ENCODE assay signal across 17 mouse cellular contexts in genomic region chr3:38613706-38614105, GRCm38 (mm10).
A peak's percentile ranks its signal among the peaks of the same experiment; 100 is the strongest.
DNase-seq lines count a peak whose midpoint lies in the region; ATAC-seq and TF ChIP-seq lines count a peak whose summit lies in the region.
"Had no signal": no experiment of that assay in that cellular context is flagged by ENCODE, and none has a peak within 500 bp of the region (broad histone marks: within the 10 kb centered on the region; RNA-seq: fewer than 3 reads in every experiment).

No protein-coding gene starts in this region.

- H3K9me3 ChIP-seq in CH12.LX (replicated peaks; ENCODE audit: low read length) (no peaks in the 10 kb centered on the region), ES-Bruce4 (replicated peaks; ENCODE audit: control insufficient read depth, insufficient read depth, low read length, poor library complexity, severe bottlenecking) (no peaks in the 10 kb centered on the region)
- H3K9me3 ChIP-seq: embryonic facial prominence, embryonic 15.5 days; midbrain, embryonic 15.5 days; neural tube, embryonic 13.5 days had no signal

- H3K4me1 ChIP-seq in CH12.LX (ENCODE audit: control insufficient read depth in 1 of 2, insufficient read depth in 2 of 2), result peaks cover 3 to 6% of the 10 kb centered on the region in 2 experiments; a peak in 3 of 4 replicates
- no peaks in the 10 kb centered on the region for H3K4me1 ChIP-seq in ES-Bruce4 (ENCODE audit: control insufficient read depth, insufficient read depth, low read length)
- H3K4me1 ChIP-seq: midbrain, embryonic 15.5 days had no signal

- DNase-seq in layer of hippocampus, adult 2 months (ENCODE audit: low spot score in 2 of 2), result no peak
- no peak for DNase-seq in layer of hippocampus, adult 11-12 months (ENCODE audit: low spot score)
- DNase-seq in CH12.LX (ENCODE audit: extremely low read depth), result peak; percentile 31
- no peak for DNase-seq in right cerebral cortex, adult 18-20 months
- DNase-seq in kidney, adult 11 months, result no peak
- DNase-seq: adrenal gland, adult 8-10 months; kidney, postnatal 14 days; layer of hippocampus, postnatal 36 days; lung, postnatal 4 days had no signal

- no peak overlapping the region for H3K4me3 ChIP-seq in layer of hippocampus, adult 2 months
- H3K4me3 ChIP-seq in CH12.LX (replicated peaks in 1 of 3; ENCODE audit: low read depth in 2 of 3, low read length in 2 of 3, poor library complexity in 1 of 3), result no peak overlapping the region
- H3K4me3 ChIP-seq in ES-Bruce4 (ENCODE audit: low read depth, low read length), result no peak overlapping the region
- H3K4me3 ChIP-seq: embryonic facial prominence, embryonic 15.5 days; heart, embryonic 13.5 days; midbrain, embryonic 15.5 days; neural tube, embryonic 13.5 days had no signal

- TF ChIP-seq EP300 in CH12.LX (IDR thresholded peaks at IDR 0.05; ENCODE audit: low read length) (no peak), ES-Bruce4 (IDR thresholded peaks at IDR 0.05; ENCODE audit: insufficient read depth, low read depth, low read length) (no peak)

- H3K9ac ChIP-seq in CH12.LX (ENCODE audit: insufficient read depth, low read depth) (no peak overlapping the region), ES-Bruce4 (ENCODE audit: low read depth, poor library complexity, severe bottlenecking) (no peak overlapping the region)
- H3K9ac ChIP-seq: embryonic facial prominence, embryonic 15.5 days; heart, embryonic 13.5 days; hindbrain, embryonic 14.5 days; midbrain, embryonic 15.5 days; neural tube, embryonic 13.5 days had no signal

- no peak overlapping the region for H3K4me2 ChIP-seq in CH12.LX (ENCODE audit: insufficient read depth, low read depth, poor library complexity, severe bottlenecking)
- H3K4me2 ChIP-seq: embryonic facial prominence, embryonic 15.5 days; heart, embryonic 13.5 days; hindbrain, embryonic 14.5 days; midbrain, embryonic 15.5 days; neural tube, embryonic 13.5 days had no signal

- TF ChIP-seq POLR2A in CH12.LX (IDR thresholded peaks at IDR 0.05; ENCODE audit: low read depth, low read length) (no peak), ES-Bruce4 (IDR thresholded peaks at IDR 0.05; ENCODE audit: insufficient read depth, low read length) (no peak)

- in situ Hi-C loops in CH12.LX (cut with MboI; ENCODE audit: low pct_ligation_motif_present, low pct_unique_long_range_greater_than_20kb, low sequenced_read_pairs), result no loop called here

- H3K27ac ChIP-seq in layer of hippocampus, adult 2 months, result no peak overlapping the region
- no peak overlapping the region for H3K27ac ChIP-seq in CH12.LX (ENCODE audit: insufficient read depth, low read depth)
- H3K27ac ChIP-seq in ES-Bruce4 (ENCODE audit: insufficient read depth, low read length), result no peak overlapping the region
- H3K27ac ChIP-seq: embryonic facial prominence, embryonic 15.5 days; heart, embryonic 13.5 days; hindbrain, embryonic 14.5 days; midbrain, embryonic 15.5 days; neural tube, embryonic 13.5 days had no signal

- peak; percentile 78 for TF ChIP-seq RAD21 in CH12.LX (IDR thresholded peaks at IDR 0.05; ENCODE audit: low read depth, low read length)

- H3K27me3 ChIP-seq in CH12.LX (replicated peaks) (no peaks in the 10 kb centered on the region), ES-Bruce4 (ENCODE audit: control insufficient read depth, insufficient read depth, low read length, poor library complexity, severe bottlenecking) (no peaks in the 10 kb centered on the region)
- H3K27me3 ChIP-seq: embryonic facial prominence, embryonic 15.5 days; heart, embryonic 13.5 days; midbrain, embryonic 15.5 days; neural tube, embryonic 13.5 days had no signal

- H3K79me2 ChIP-seq in CH12.LX (replicated peaks; ENCODE audit: control insufficient read depth, extremely low read depth, insufficient read depth, poor library complexity, severe bottlenecking), result no peaks in the 10 kb centered on the region

- peak; percentile 46 for TF ChIP-seq CTCF in layer of hippocampus, adult 2 months (conservative IDR thresholded peaks at IDR 0.05)
- TF ChIP-seq CTCF in CH12.LX (conservative IDR thresholded peaks at IDR 0.05 in 1 of 2, IDR thresholded peaks at IDR 0.05 in 1 of 2; ENCODE audit: low read depth in 2 of 2, low read length in 2 of 2) (peak; percentile 26 to 70), ES-Bruce4 (IDR thresholded peaks at IDR 0.05; ENCODE audit: low read depth, low read length) (peak; percentile 72)

- H3K36me3 ChIP-seq in CH12.LX (replicated peaks in 1 of 2; ENCODE audit: control insufficient read depth in 1 of 2, insufficient read depth in 1 of 2, low read length in 1 of 2) (no peaks in the 10 kb centered on the region), ES-Bruce4 (ENCODE audit: control insufficient read depth, insufficient read depth, low read length, poor library complexity, severe bottlenecking) (no peaks in the 10 kb centered on the region)
- H3K36me3 ChIP-seq: embryonic facial prominence, embryonic 15.5 days; heart, embryonic 13.5 days; midbrain, embryonic 15.5 days; neural tube, embryonic 13.5 days had no signal

- peak; percentile 52; the same call in 1 of the 2 replicates for ATAC-seq in megakaryocyte progenitor cell, adult 5-6 weeks (replicated peaks; ENCODE audit: poor library complexity)
- ATAC-seq: forebrain, embryonic 14.5 days; midbrain, embryonic 15.5 days had no signal

- dilution Hi-C loops in CH12.LX (cut with MboI; ENCODE audit: extremely low pct_ligation_motif_present, extremely low pct_unique_long_range_greater_than_20kb, low sequenced_read_pairs), result no loop called here

TF ChIP-seq in CH12.LX, 34 proteins besides CTCF, POLR2A, EP300 and RAD21:
- TF ChIP-seq HCFC1 (IDR thresholded peaks at IDR 0.05; ENCODE audit: low read depth, low read length) (no peak), E2F4 (IDR thresholded peaks at IDR 0.05; ENCODE audit: insufficient replicate concordance, low read depth, low read length) (no peak), SMC3 (IDR thresholded peaks at IDR 0.05; ENCODE audit: low read depth, low read length) (peak; percentile 81), ZC3H11A (IDR thresholded peaks at IDR 0.05; ENCODE audit: low read depth, low read length) (peak; percentile 15; the same call in 1 of the 2 replicates), TBP (conservative IDR thresholded peaks at IDR 0.05; ENCODE audit: low read depth, low read length) (no peak)
